In genomic region chr8:106415182-106415971, GRCm38 (mm10) we compare ENCODE assay signal across 8 mouse cellular contexts. TPM values are rescaled to one million over a fixed set of nuclear protein-coding genes. Genes with fewer than 3 reads are reported as not detected.
A peak's percentile ranks its signal among the peaks of the same experiment; 100 is the strongest.
DNase-seq lines count a peak whose midpoint lies in the region; ATAC-seq and TF ChIP-seq lines count a peak whose summit lies in the region.

TSS of gene Zfp90 (plus strand) at chr8:106415327.

- peak within 1 kb of the TSS; percentile 69 for H3K4me2 ChIP-seq in embryonic facial prominence, embryonic 13.5 days
- peak within 1 kb of the TSS; percentile 52 for H3K4me2 ChIP-seq in limb, embryonic 14.5 days (replicated peaks; ENCODE audit: low read depth, low read length, severe bottlenecking)
- peak within 1 kb of the TSS; percentile 63 for H3K4me2 ChIP-seq in midbrain, postnatal 0 days (ENCODE audit: low read depth, low read length, poor library complexity, severe bottlenecking)

- peak; percentile 93 for ATAC-seq in embryonic facial prominence, embryonic 13.5 days (ENCODE audit: insufficient number of reproducible peaks, insufficient read depth, low FRiP score, low TSS enrichment, low read depth)
- ATAC-seq in limb, embryonic 14.5 days (ENCODE audit: low FRiP score, low read depth): peak; percentile 98
- peak; percentile 96 for ATAC-seq in midbrain, postnatal 0 days (ENCODE audit: low FRiP score)

- peaks cover 36% of the 10 kb centered on the region for H3K36me3 ChIP-seq in embryonic facial prominence, embryonic 13.5 days
- H3K36me3 ChIP-seq in limb, embryonic 14.5 days (ENCODE audit: control insufficient read depth, insufficient read depth, low read length): peaks cover 30% of the 10 kb centered on the region
- peaks cover 18% of the 10 kb centered on the region for H3K36me3 ChIP-seq in midbrain, postnatal 0 days (ENCODE audit: insufficient read depth, low read length)

- TF ChIP-seq POLR2A in limb, embryonic 14.5 days (IDR thresholded peaks at IDR 0.05; ENCODE audit: borderline replicate concordance, extremely low read depth, insufficient read depth, insufficient read length): peak; percentile 95

- peak; percentile 98 for DNase-seq in 3134 (ENCODE audit: extremely low read depth, insufficient read length, low spot score)
- peak; percentile 95 for DNase-seq in adrenal gland, postnatal 36 days
- DNase-seq in heart, adult 8-10 months (ENCODE audit: low spot score): peak; percentile 93
- DNase-seq in kidney, adult 9 months: peak; percentile 97
- DNase-seq in limb, embryonic 14.5 days (ENCODE audit: low spot score): peak; percentile 96
- DNase-seq in midbrain, postnatal 0 days (ENCODE audit: low spot score): peak; percentile 97
- peak; percentile 74 to 85 for DNase-seq in spleen, postnatal 14 days (ENCODE audit: low spot score in 2 of 2)

- TF ChIP-seq CTCF in midbrain, postnatal 0 days (IDR thresholded peaks at IDR 0.05): peak; percentile 97

- under 1% methylated on average over 46 of the region's 46 CpGs for WGBS in embryonic facial prominence, embryonic 13.5 days
- WGBS in limb, embryonic 14.5 days: under 1% methylated on average over 42 of the region's 46 CpGs
- under 1% methylated on average over 44 of the region's 46 CpGs for WGBS in midbrain, postnatal 0 days

- H3K4me1 ChIP-seq in embryonic facial prominence, embryonic 13.5 days: peaks cover 19% of the 10 kb centered on the region
- peaks cover 15% of the 10 kb centered on the region for H3K4me1 ChIP-seq in limb, embryonic 14.5 days (ENCODE audit: control insufficient read depth, insufficient read depth, low read length)
- peaks cover 4% of the 10 kb centered on the region; the same call in 1 of the 2 replicates for H3K4me1 ChIP-seq in midbrain, postnatal 0 days (ENCODE audit: insufficient read depth, low read length)

- peak within 1 kb of the TSS; percentile 93 for H3K9ac ChIP-seq in embryonic facial prominence, embryonic 13.5 days
- peak within 1 kb of the TSS; percentile 86 for H3K9ac ChIP-seq in limb, embryonic 14.5 days (ENCODE audit: low read depth, low read length, severe bottlenecking)
- peak within 1 kb of the TSS; percentile 95 for H3K9ac ChIP-seq in midbrain, postnatal 0 days (replicated peaks; ENCODE audit: low read length, poor library complexity, severe bottlenecking)

- H3K9me3 ChIP-seq in embryonic facial prominence, embryonic 13.5 days: peaks cover 11% of the 10 kb centered on the region
- peaks cover 7% of the 10 kb centered on the region; the same call in 1 of the 2 replicates for H3K9me3 ChIP-seq in limb, embryonic 14.5 days (ENCODE audit: control insufficient read depth, low read length)
- no peaks in the 10 kb centered on the region for H3K9me3 ChIP-seq in midbrain, postnatal 0 days (ENCODE audit: low read length)

- H3K4me3 ChIP-seq in embryonic facial prominence, embryonic 13.5 days: peak within 1 kb of the TSS; percentile 87
- peak within 1 kb of the TSS; percentile 81 for H3K4me3 ChIP-seq in limb, embryonic 14.5 days (replicated peaks; ENCODE audit: low read length)
- H3K4me3 ChIP-seq in midbrain, postnatal 0 days (ENCODE audit: low read depth, low read length): peak within 1 kb of the TSS; percentile 84

- no peaks in the 10 kb centered on the region; the same call in 1 of the 2 replicates for H3K27me3 ChIP-seq in embryonic facial prominence, embryonic 13.5 days
- H3K27me3 ChIP-seq in limb, embryonic 14.5 days (ENCODE audit: control insufficient read depth, insufficient read depth, low read length): no peaks in the 10 kb centered on the region
- no peaks in the 10 kb centered on the region for H3K27me3 ChIP-seq in midbrain, postnatal 0 days (ENCODE audit: insufficient read depth, low read length)

- H3K27ac ChIP-seq in embryonic facial prominence, embryonic 13.5 days: peak within 1 kb of the TSS; percentile 92
- peak within 1 kb of the TSS; percentile 86 for H3K27ac ChIP-seq in limb, embryonic 14.5 days (replicated peaks; ENCODE audit: low read depth, low read length)
- H3K27ac ChIP-seq in midbrain, postnatal 0 days (ENCODE audit: low read depth, low read length): peak within 1 kb of the TSS; percentile 93

RNA-seq across cellular contexts. Expression of gene Zfp90, which starts in this region (rescaled TPM):
- total RNA-seq in adrenal gland, postnatal 36 days (2021): 1 to 10 TPM; 4.7 to 5.4 TPM
- polyA plus RNA-seq in embryonic facial prominence, embryonic 13.5 days (2015; fragmentation: Nextera tagmentation; extraction: Ambion mirVana): 31.0 and 34.2 TPM in 2 replicates
- 1 to 10 TPM; 2.2 to 3.6 (median 3.1) TPM for total RNA-seq in heart, adult 8-10 months (2022)
- 15.2 and 19.7 TPM in 2 replicates for polyA plus RNA-seq in limb, embryonic 14.5 days (2012; rRNA removed)
- 20.6 and 26.5 TPM in 2 replicates for polyA plus RNA-seq in limb, embryonic 14.5 days (2014; fragmentation: Nextera tagmentation; extraction: Ambion mirVana)
- 28.6 and 30.4 TPM in 2 replicates for total RNA-seq in midbrain, postnatal 0 days (2014; rRNA removed)
- polyA plus RNA-seq in midbrain, postnatal 0 days (2015; fragmentation: Nextera tagmentation; extraction: Ambion mirVana): 34.8 and 36.5 TPM in 2 replicates

Comparison
In these comparisons a context has a peak if more than half of its experiments do, and no peak if none do; other contexts are left out.
1. Peak in every context shown above with its lines: DNase-seq, ATAC-seq, H3K4me3 ChIP-seq and H3K27ac ChIP-seq.